Mouse (Mus musculus): Measurements from ENCODE around the gene Tmem39b. TPM values are rescaled to one million over a fixed set of nuclear protein-coding genes. Genes with fewer than 3 reads are reported as not detected.
"Not testable (repeated sequence)": the region's sequence is repeated elsewhere in the genome, so short reads cannot be mapped to it uniquely, and the experiment has no call there.

Tmem39b gene
- polyA plus RNA-seq, 1 experiment from 2014 or later = 13.5 TPM

DNA sequence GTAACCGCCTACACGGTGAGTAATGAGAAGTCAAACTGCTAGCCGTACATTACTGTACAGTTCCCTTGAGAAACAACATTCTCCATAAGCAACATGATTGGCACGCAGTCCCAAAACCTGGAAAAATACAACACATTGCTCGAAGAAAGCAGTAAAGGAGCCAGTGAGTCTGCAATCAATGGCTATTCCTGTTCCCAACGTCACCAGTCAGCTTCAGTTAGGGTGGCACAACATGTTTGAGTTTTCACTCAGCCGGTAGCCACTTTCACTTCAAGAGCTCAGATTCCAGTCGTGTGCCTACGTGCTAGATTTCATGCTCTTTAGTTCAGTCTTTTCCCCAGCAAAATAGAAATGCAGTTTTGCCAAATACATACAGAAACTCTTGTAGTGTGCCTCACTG is 19.7 kb upstream of the Tmem39b start:
- Histone ChIP-seq H3K27me3 (no peaks in the 10 kb centered on the region), H3K9ac (no peak overlapping the region), H3K4me3 (no peak overlapping the region), H3K36me3 (peaks cover 83% of the 10 kb centered on the region), H3K9me3 (no peaks in the 10 kb centered on the region), H3K27ac (replicated peaks) (no peak overlapping the region), H3K4me1 (replicated peaks) (no peaks in the 10 kb centered on the region), H3K4me2 (no peak overlapping the region)
- ATAC-seq (ENCODE audit: low read depth) = no peak
- 91% methylated on average over 9 of the region's 9 CpGs for WGBS

DNA sequence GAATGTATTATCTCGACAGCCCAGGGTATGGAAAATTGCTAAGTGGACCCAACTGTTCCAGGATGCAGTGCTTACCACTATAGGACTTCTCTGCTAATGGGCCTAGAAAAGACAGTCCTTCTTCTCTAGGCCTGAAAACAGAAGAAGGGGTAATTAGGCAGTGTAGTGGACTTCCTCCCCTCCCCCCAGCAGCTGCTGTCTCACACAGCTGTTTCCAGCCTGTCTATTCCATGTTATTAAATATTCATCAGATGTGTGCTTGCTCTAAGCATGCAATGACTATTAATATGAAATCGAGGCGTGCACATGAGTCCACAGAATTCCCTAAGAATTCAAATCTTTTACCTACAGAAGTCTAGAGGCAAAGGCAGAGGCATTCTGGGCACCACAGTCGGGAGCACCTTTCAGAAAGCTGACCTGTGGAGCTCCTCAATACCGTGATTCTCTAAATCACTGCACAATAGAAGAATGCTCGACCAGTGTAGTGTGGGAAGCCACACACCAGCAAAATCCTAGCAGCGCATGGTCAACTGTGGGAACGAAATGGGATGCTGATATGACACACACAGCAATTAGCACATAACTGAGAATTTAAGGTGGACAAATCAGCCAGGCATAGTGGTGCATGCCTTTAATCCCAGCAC is 13.0 kb upstream of the Tmem39b start:
- Histone ChIP-seq H3K4me1 (replicated peaks) (peaks cover 45% of the 10 kb centered on the region), H3K27me3 (no peaks in the 10 kb centered on the region), H3K4me3 (no peak overlapping the region), H3K4me2 (0 out of 2 replicates have a peak overlapping the region, but pooled peaks have one; percentile 16), H3K27ac (replicated peaks) (peak overlapping the region; percentile 89), H3K36me3 (peaks cover 90% of the 10 kb centered on the region), H3K9ac (peak overlapping the region; percentile 39; the same call in 1 of the 2 replicates), H3K9me3 (no peaks in the 10 kb centered on the region)
- WGBS = 46% methylated on average over 8 of the region's 8 CpGs
- peak; percentile 86 for ATAC-seq (ENCODE audit: low read depth)

DNA sequence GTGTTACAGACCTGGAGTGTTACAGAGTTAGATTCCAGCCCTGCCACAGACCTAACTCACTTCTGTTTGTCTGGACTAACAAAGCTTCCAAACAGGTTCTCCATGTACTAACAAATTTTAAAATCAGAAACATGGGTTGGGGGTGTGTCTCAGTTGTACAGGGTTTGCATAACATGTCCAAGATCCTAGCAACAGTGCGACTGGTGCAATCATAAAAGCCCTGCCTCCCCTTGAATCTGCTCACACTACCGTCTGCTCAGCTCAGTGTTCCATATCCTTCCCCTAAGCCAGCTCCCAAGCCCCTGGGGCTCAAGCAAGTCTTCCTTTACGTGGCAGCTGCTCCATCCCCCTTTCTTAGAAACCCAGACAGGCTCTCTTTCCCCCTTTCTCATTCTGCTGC is 10.1 kb upstream of the Tmem39b start:
- no peak for ATAC-seq (ENCODE audit: low read depth)
- H3K4me3 ChIP-seq = no peak overlapping the region
- peaks cover 68% of the 10 kb centered on the region for H3K4me1 ChIP-seq (replicated peaks)
- no peaks in the 10 kb centered on the region for H3K27me3 ChIP-seq
- no peak overlapping the region for H3K9ac ChIP-seq
- peak overlapping the region; percentile 43; the same call in 1 of the 2 replicates for H3K27ac ChIP-seq (replicated peaks)
- H3K9me3 ChIP-seq = no peaks in the 10 kb centered on the region
- no peak overlapping the region for H3K4me2 ChIP-seq
- 37% methylated on average over 3 of the region's 3 CpGs for WGBS
- peaks cover 81% of the 10 kb centered on the region for H3K36me3 ChIP-seq

DNA sequence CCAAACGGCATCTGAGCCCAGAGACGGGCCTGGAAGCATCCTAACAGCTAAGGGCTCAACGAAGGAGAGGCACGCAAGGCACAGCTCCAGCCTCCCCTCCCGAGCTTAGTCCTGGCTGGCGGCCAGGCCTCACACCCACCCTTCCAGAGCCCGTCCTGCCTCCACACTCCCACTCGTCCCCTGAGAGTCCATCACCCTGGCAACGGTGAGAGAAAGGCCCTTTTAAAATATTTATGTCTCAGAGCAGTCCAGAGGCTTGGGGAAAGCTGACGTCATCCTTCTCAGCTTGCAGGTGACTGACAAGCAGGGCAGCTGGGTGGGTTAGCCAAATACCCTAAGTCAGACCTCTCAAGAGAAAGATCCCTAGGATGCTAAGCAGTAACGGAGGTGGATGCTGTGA is 5.8 kb upstream of the Tmem39b start:
- H3K4me1 ChIP-seq (replicated peaks) = peaks cover 73% of the 10 kb centered on the region
- H3K9me3 ChIP-seq = no peaks in the 10 kb centered on the region
- H3K27ac ChIP-seq (replicated peaks) = peak overlapping the region; percentile 91
- H3K4me2 ChIP-seq = peak overlapping the region; percentile 19; the same call in 1 of the 2 replicates
- H3K9ac ChIP-seq = peak overlapping the region; percentile 47
- 6% methylated on average over 11 of the region's 11 CpGs for WGBS
- H3K4me3 ChIP-seq = no peak overlapping the region
- ATAC-seq (ENCODE audit: low read depth) = peak; percentile 77
- H3K36me3 ChIP-seq = peaks cover 38% of the 10 kb centered on the region
- H3K27me3 ChIP-seq = no peaks in the 10 kb centered on the region

DNA sequence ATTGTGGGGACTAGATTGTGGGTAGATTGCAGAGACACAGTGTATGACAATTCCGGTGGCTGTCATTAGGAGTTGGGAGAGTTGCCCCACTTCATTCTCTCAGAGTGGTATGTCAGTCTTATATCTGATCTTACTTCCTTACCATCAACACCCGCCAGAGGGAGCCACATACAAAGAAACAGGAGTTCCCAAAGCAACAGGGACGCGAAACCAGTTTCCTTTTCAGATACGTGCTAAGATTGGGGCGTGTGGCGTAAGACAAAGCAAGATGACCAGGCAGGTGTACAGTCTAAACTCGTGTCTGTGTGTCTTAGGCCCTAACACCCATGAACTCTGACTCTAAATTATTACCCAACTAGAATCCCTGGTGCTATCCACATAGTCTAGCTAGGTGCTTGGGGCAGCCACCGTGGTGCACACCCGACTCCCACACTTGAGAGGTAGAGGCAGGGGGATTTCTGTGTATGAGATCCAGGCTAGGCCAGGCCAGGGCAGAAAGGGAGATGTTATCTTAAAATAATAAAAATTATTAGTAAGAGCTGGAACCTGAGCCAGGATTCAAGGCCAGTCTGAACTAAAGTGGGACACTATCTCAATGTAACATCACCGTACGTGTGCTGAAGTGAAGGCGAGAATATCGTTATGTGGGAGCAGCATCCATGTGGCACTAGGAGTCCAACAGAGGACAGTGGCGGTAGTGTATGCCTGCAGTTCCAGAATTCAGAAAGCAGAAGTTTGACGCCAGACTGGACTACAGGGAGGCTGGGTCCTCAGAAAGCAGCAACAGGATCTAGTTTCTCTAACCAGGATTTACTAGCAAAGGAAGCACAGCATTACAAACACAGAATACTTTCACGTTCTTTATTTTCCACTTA is 5.1 kb upstream of the Tmem39b start:
- Histone ChIP-seq H3K9ac (peak overlapping the region; percentile 47), H3K4me3 (no peak overlapping the region), H3K4me1 (replicated peaks) (peaks cover 76% of the 10 kb centered on the region), H3K4me2 (peak overlapping the region; percentile 19), H3K9me3 (no peaks in the 10 kb centered on the region), H3K27me3 (no peaks in the 10 kb centered on the region), H3K36me3 (peaks cover 36% of the 10 kb centered on the region), H3K27ac (replicated peaks) (peak overlapping the region; percentile 91)
- WGBS = 52% methylated on average over 17 of the region's 17 CpGs
- ATAC-seq (ENCODE audit: low read depth) = peak; percentile 17; the same call in 1 of the 2 replicates

DNA sequence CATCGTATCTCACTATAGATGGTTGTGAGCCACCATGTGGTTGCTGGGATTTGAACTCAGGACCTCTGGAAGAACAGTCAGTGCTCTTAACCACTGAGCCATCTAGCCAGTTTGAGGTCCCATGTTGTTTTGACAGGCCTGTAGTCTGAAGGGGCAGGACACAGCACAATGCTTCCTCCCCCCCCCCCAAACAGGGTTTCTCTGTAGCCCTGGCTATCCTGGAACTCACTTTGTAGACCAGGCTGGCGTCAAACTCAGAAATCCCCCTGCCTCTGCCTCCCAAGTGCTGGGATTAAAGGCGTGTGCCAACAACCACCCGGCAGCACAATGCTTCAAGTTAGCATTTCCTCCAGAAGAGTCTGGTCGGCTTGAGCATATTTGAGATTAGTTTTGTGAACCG is 4.0 kb upstream of the Tmem39b start:
- Histone ChIP-seq H3K36me3 (peaks cover 25% of the 10 kb centered on the region), H3K4me1 (replicated peaks) (peaks cover 67% of the 10 kb centered on the region)
- not testable (repeated sequence) for H3K9me3 ChIP-seq; H3K9ac ChIP-seq; ATAC-seq (ENCODE audit: low read depth); H3K27ac ChIP-seq (replicated peaks); H3K4me2 ChIP-seq; H3K27me3 ChIP-seq; H3K4me3 ChIP-seq
- 97% methylated on average over 6 of the region's 6 CpGs for WGBS

DNA sequence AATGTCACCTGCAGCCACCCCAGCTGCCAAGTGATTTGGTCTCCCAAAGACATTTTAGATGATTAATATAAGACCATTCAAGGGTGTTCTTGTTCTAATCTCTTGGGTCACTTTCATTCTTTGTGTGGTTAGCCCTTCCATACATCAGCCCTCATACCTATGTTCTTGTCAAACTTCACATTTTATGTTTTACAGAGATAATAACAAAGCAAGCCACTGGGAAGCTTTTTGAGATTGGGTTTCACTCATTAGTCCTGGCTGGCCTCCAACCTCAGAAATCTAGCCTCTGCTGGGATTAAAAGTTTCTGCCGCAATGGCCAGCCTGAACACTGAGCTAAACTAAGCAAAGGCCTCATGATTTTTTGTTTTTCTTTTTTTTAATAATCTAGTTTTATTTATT is 3.6 kb upstream of the Tmem39b start:
- Histone ChIP-seq H3K27ac (replicated peaks) (no peak overlapping the region), H3K9ac (no peak overlapping the region), H3K27me3 (no peaks in the 10 kb centered on the region), H3K4me3 (no peak overlapping the region), H3K4me1 (replicated peaks) (peaks cover 68% of the 10 kb centered on the region), H3K4me2 (no peak overlapping the region), H3K36me3 (peaks cover 20% of the 10 kb centered on the region), H3K9me3 (no peaks in the 10 kb centered on the region)
- no peak for ATAC-seq (ENCODE audit: low read depth)
- 81% methylated on average over 1 of the region's 1 CpGs for WGBS

DNA sequence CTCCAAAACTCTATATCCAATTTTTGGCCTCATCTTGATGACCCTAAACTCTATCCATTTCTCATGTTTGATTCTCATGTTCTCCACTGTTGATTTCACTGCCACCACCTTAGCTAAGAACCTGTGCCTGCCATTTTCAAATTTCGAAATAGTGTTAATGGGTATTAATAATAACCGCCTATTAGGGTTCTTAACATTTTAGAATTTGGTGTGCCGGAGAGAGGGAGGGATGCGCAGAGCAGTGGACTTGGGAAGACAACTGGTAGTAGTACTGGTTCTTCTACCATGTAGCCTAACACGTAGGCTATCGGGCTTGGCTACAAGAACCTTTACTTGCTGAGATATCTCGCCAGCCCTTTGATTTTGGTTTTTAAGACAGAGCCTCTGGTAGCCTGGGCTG is 553 bp upstream of the Tmem39b start:
- Histone ChIP-seq H3K36me3 (peaks cover 22% of the 10 kb centered on the region), H3K27me3 (no peaks in the 10 kb centered on the region), H3K27ac (replicated peaks) (peak overlapping the region; percentile 98), H3K9ac (peak overlapping the region; percentile 83), H3K4me1 (replicated peaks) (peaks cover 61% of the 10 kb centered on the region), H3K9me3 (no peaks in the 10 kb centered on the region), H3K4me3 (peak overlapping the region; percentile 62), H3K4me2 (peak overlapping the region; percentile 60)
- 82% methylated on average over 7 of the region's 7 CpGs for WGBS
- no peak for ATAC-seq (ENCODE audit: low read depth)

DNA sequence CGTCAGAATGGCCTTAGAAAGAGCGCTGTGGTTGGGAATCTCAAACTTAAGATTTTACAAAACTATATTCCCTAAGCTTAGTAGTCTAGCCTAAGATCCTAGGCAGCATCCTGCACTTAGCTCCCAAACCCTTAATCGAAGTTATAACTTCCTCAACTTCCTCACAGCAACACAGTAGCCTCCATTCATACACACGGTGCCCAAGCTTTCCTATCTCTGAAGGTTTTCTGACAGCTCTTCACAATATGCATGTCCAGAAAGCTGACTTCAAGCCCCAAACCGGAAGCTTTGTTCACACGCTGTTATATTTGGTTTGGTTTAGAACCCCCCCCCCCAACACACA is 852 bp downstream of the Tmem39b start:
- no peaks in the 10 kb centered on the region for H3K9me3 ChIP-seq
- H3K9ac ChIP-seq = peak overlapping the region; percentile 83
- no peaks in the 10 kb centered on the region for H3K27me3 ChIP-seq
- ATAC-seq (ENCODE audit: low read depth) = 0 out of 2 replicates have a peak, but pooled peaks have one; percentile 0
- peaks cover 51% of the 10 kb centered on the region for H3K4me1 ChIP-seq (replicated peaks)
- peak overlapping the region; percentile 62 for H3K4me3 ChIP-seq
- H3K27ac ChIP-seq (replicated peaks) = peak overlapping the region; percentile 98
- H3K36me3 ChIP-seq = peaks cover 36% of the 10 kb centered on the region
- H3K4me2 ChIP-seq = peak overlapping the region; percentile 60
- WGBS = 23% methylated on average over 6 of the region's 6 CpGs

DNA sequence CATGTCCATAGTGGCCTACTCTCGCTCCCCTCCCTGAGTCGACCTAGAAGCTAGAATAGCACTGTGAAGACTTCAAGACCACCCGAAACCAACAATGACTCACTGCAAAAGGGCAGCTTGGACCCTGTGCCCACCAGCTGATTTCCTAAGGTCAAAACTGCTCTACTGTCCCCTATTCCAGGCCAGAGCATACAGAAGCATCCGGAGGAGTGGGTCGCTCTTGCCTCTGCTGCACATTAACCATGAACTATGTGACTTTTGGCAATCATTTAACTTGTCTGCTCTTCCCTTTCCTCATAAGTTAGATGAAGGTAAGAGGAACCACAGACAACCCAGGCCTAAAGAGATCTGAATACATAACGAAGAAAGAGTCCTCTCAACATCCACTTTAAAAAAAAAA is 12.1 kb downstream of the Tmem39b start:
- Histone ChIP-seq H3K9me3 (no peaks in the 10 kb centered on the region), H3K9ac (no peak overlapping the region), H3K4me1 (replicated peaks) (no peaks in the 10 kb centered on the region), H3K4me2 (no peak overlapping the region), H3K4me3 (no peak overlapping the region), H3K27me3 (no peaks in the 10 kb centered on the region), H3K27ac (replicated peaks) (no peak overlapping the region), H3K36me3 (peaks cover 95% of the 10 kb centered on the region)
- WGBS = 95% methylated on average over 6 of the region's 6 CpGs
- ATAC-seq (ENCODE audit: low read depth) = no peak

DNA sequence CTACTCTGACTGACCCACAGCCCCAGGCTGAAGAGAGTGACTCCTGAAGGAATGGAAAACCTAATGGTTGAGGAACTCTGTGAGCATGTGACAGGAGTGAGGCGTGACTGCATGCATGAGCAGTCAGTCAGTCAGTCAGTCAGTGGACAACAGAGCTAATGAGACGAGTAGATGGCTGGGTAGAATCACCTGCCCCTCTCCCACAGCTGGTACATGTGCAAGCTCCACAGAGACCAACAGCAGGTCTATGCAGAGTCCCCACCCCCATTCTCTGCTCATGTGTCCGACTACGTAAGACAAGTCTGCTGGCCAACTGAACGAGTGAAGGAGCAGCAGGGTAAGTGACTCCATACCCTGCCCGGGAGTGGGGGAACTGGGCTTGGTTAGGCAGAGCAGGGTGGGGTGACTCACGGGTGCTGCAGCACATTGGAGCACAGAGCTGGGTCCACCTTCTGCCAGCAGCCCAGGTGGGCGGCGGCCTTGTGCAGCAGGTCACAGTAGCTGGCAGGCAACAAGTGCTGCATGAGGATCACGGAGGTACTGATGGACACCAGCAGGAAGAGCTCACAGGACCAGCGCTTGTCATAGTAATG is 12.6 kb downstream of the Tmem39b start:
- no peak overlapping the region for H3K27ac ChIP-seq (replicated peaks)
- no peak overlapping the region for H3K4me3 ChIP-seq
- H3K9me3 ChIP-seq = no peaks in the 10 kb centered on the region
- H3K9ac ChIP-seq = no peak overlapping the region
- peaks cover 94% of the 10 kb centered on the region for H3K36me3 ChIP-seq
- no peaks in the 10 kb centered on the region for H3K4me1 ChIP-seq (replicated peaks)
- H3K4me2 ChIP-seq = no peak overlapping the region
- no peaks in the 10 kb centered on the region for H3K27me3 ChIP-seq
- 92% methylated on average over 11 of the region's 11 CpGs for WGBS
- no peak for ATAC-seq (ENCODE audit: low read depth)

DNA sequence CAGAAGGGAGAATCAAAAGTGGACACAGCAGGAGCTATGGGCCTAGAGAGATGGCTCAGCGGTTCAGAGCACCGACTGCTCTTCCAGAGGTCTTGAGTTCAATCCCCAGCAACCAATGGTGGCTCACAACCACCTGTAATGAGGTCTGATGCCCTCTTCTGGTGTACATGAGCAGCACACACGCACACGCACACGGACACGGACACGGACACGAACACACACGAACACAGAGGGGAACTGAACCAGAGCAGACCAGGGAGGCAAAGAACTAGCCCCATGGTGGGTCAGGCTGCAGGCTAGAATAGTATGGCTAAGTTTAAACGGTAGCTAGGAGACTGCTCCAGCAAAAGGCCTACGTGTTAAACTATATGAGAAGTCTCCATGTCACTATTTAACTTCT is 14.8 kb downstream of the Tmem39b start:
- 98% methylated on average over 11 of the region's 11 CpGs for WGBS
- Histone ChIP-seq H3K9me3 (no peaks in the 10 kb centered on the region), H3K27ac (replicated peaks) (no peak overlapping the region), H3K4me3 (no peak overlapping the region), H3K36me3 (peaks cover 97% of the 10 kb centered on the region), H3K27me3 (no peaks in the 10 kb centered on the region), H3K9ac (no peak overlapping the region), H3K4me2 (no peak overlapping the region), H3K4me1 (replicated peaks) (no peaks in the 10 kb centered on the region)
- ATAC-seq (ENCODE audit: low read depth) = no peak
